ENCODE assay signal across 22 mouse cellular contexts in genomic region chr15:78880432-78880831, GRCm38 (mm10). TPM values are rescaled to one million over a fixed set of nuclear protein-coding genes. Genes with fewer than 3 reads are reported as not detected.
DNase-seq lines count a peak whose midpoint lies in the region; ATAC-seq lines count a peak whose summit lies in the region.
"Had no signal": no experiment of that assay in that cellular context is flagged by ENCODE, and none has a peak within 500 bp of the region (broad histone marks: within the 10 kb centered on the region; RNA-seq: fewer than 3 reads in every experiment).

No protein-coding gene starts in this region.

- no peak overlapping the region for H3K4me2 ChIP-seq in hindbrain, embryonic 13.5 days
- no peak overlapping the region for H3K4me2 ChIP-seq in hindbrain, embryonic 14.5 days (replicated peaks)
- no peak overlapping the region for H3K4me2 ChIP-seq in midbrain, embryonic 12.5 days (replicated peaks)
- no peak overlapping the region for H3K4me2 ChIP-seq in embryonic facial prominence, embryonic 13.5 days
- H3K4me2 ChIP-seq: lung, embryonic 14.5 days; midbrain, embryonic 11.5 days; stomach, embryonic 15.5 days had no signal

- H3K36me3 ChIP-seq in hindbrain, embryonic 13.5 days = peaks cover 57% of the 10 kb centered on the region
- H3K36me3 ChIP-seq in hindbrain, embryonic 14.5 days (replicated peaks; ENCODE audit: control insufficient read depth, insufficient read depth) = peaks cover 57% of the 10 kb centered on the region
- peaks cover 50% of the 10 kb centered on the region for H3K36me3 ChIP-seq in midbrain, embryonic 12.5 days
- H3K36me3 ChIP-seq in midbrain, embryonic 10.5 days = peaks cover 55% of the 10 kb centered on the region
- H3K36me3 ChIP-seq in embryonic facial prominence, embryonic 13.5 days = peaks cover 54% of the 10 kb centered on the region
- peaks cover 60% of the 10 kb centered on the region for H3K36me3 ChIP-seq in limb, embryonic 10.5 days

- H3K9ac ChIP-seq in hindbrain, embryonic 13.5 days = peak overlapping the region; percentile 60; the same call in 1 of the 2 replicates
- H3K9ac ChIP-seq in hindbrain, embryonic 14.5 days = no peak overlapping the region
- 0 out of 2 replicates have a peak overlapping the region, but pooled peaks have one; percentile 0 for H3K9ac ChIP-seq in midbrain, embryonic 12.5 days (replicated peaks)
- H3K9ac ChIP-seq in embryonic facial prominence, embryonic 13.5 days = peak overlapping the region; percentile 7; the same call in 1 of the 2 replicates
- H3K9ac ChIP-seq: lung, embryonic 14.5 days; stomach, embryonic 15.5 days had no signal

- H3K27ac ChIP-seq in hindbrain, embryonic 13.5 days = no peak overlapping the region
- H3K27ac ChIP-seq in hindbrain, embryonic 14.5 days = no peak overlapping the region
- no peak overlapping the region for H3K27ac ChIP-seq in midbrain, embryonic 12.5 days (replicated peaks)
- no peak overlapping the region for H3K27ac ChIP-seq in midbrain, embryonic 10.5 days (replicated peaks)
- H3K27ac ChIP-seq in embryonic facial prominence, embryonic 13.5 days = 0 out of 2 replicates have a peak overlapping the region, but pooled peaks have one; percentile 88
- H3K27ac ChIP-seq in limb, embryonic 10.5 days = peak overlapping the region; percentile 11
- H3K27ac ChIP-seq: heart, adult 2 months; stomach, embryonic 15.5 days had no signal

- WGBS in hindbrain, embryonic 13.5 days = 93% methylated on average over 8 of the region's 8 CpGs
- 95% methylated on average over 8 of the region's 8 CpGs for WGBS in hindbrain, embryonic 14.5 days
- WGBS in midbrain, embryonic 12.5 days = 96% methylated on average over 8 of the region's 8 CpGs
- 95% methylated on average over 8 of the region's 8 CpGs for WGBS in midbrain, embryonic 10.5 days
- 94% methylated on average over 8 of the region's 8 CpGs for WGBS in embryonic facial prominence, embryonic 13.5 days
- WGBS in limb, embryonic 10.5 days = 94% methylated on average over 8 of the region's 8 CpGs

- H3K4me3 ChIP-seq in hindbrain, embryonic 13.5 days = no peak overlapping the region
- H3K4me3 ChIP-seq in hindbrain, embryonic 14.5 days (replicated peaks; ENCODE audit: low read length) = no peak overlapping the region
- no peak overlapping the region for H3K4me3 ChIP-seq in midbrain, embryonic 12.5 days
- H3K4me3 ChIP-seq in midbrain, embryonic 10.5 days = no peak overlapping the region
- H3K4me3 ChIP-seq in embryonic facial prominence, embryonic 13.5 days = no peak overlapping the region
- no peak overlapping the region for H3K4me3 ChIP-seq in limb, embryonic 10.5 days
- H3K4me3 ChIP-seq: heart, adult 2 months; stomach, embryonic 15.5 days had no signal

- H3K9me3 ChIP-seq in hindbrain, embryonic 13.5 days = no peaks in the 10 kb centered on the region
- no peaks in the 10 kb centered on the region for H3K9me3 ChIP-seq in hindbrain, embryonic 14.5 days (ENCODE audit: control insufficient read depth, low read length)
- H3K9me3 ChIP-seq in midbrain, embryonic 12.5 days = no peaks in the 10 kb centered on the region
- no peaks in the 10 kb centered on the region for H3K9me3 ChIP-seq in midbrain, embryonic 10.5 days (replicated peaks)
- H3K9me3 ChIP-seq in embryonic facial prominence, embryonic 13.5 days = no peaks in the 10 kb centered on the region
- H3K9me3 ChIP-seq in limb, embryonic 10.5 days (replicated peaks) = no peaks in the 10 kb centered on the region
- H3K9me3 ChIP-seq: stomach, embryonic 15.5 days had no signal

- no peak for ATAC-seq in hindbrain, embryonic 13.5 days (ENCODE audit: low FRiP score)
- ATAC-seq in hindbrain, embryonic 14.5 days (ENCODE audit: low FRiP score) = no peak
- no peak for ATAC-seq in midbrain, embryonic 12.5 days (ENCODE audit: low FRiP score, low read depth)
- no peak for ATAC-seq in embryonic facial prominence, embryonic 13.5 days (ENCODE audit: insufficient number of reproducible peaks, insufficient read depth, low FRiP score, low TSS enrichment, low read depth)
- ATAC-seq: inflammation-experienced regulatory T-cells, adult 6 months had no signal

- peaks cover 30% of the 10 kb centered on the region for H3K4me1 ChIP-seq in hindbrain, embryonic 13.5 days (replicated peaks)
- H3K4me1 ChIP-seq in hindbrain, embryonic 14.5 days (replicated peaks; ENCODE audit: control insufficient read depth, insufficient read depth, low read length) = peaks cover 22% of the 10 kb centered on the region
- H3K4me1 ChIP-seq in midbrain, embryonic 12.5 days = peaks cover 25% of the 10 kb centered on the region
- H3K4me1 ChIP-seq in midbrain, embryonic 10.5 days = peaks cover 39% of the 10 kb centered on the region
- H3K4me1 ChIP-seq in embryonic facial prominence, embryonic 13.5 days = peaks cover 33% of the 10 kb centered on the region
- peaks cover 29% of the 10 kb centered on the region for H3K4me1 ChIP-seq in limb, embryonic 10.5 days

- no peak for DNase-seq in hindbrain, embryonic 14.5 days (ENCODE audit: low spot score)
- DNase-seq in midbrain, embryonic 10.5 days (ENCODE audit: low spot score) = no peak
- DNase-seq in limb, embryonic 10.5 days (ENCODE audit: low spot score) = no peak
- no peak for DNase-seq in ovary, postnatal 14 days (ENCODE audit: low spot score)
- no peak for DNase-seq in right cerebral cortex, adult 2 months (ENCODE audit: low spot score in 2 of 2)
- DNase-seq: adrenal gland, postnatal 25 days; cerebellum, adult 11 months; gastrocnemius, postnatal 10 days; heart, adult 2 months; lung, embryonic 14.5 days; lung, postnatal 4 days; right cerebral cortex, postnatal 25 days; thymus, postnatal 25 days had no signal

- no peaks in the 10 kb centered on the region for H3K27me3 ChIP-seq in hindbrain, embryonic 13.5 days
- no peaks in the 10 kb centered on the region for H3K27me3 ChIP-seq in hindbrain, embryonic 14.5 days (ENCODE audit: control insufficient read depth, insufficient read depth, low read length)
- no peaks in the 10 kb centered on the region for H3K27me3 ChIP-seq in midbrain, embryonic 12.5 days
- no peaks in the 10 kb centered on the region for H3K27me3 ChIP-seq in midbrain, embryonic 10.5 days (ENCODE audit: low read depth, poor library complexity, severe bottlenecking)
- H3K27me3 ChIP-seq in embryonic facial prominence, embryonic 13.5 days = no peaks in the 10 kb centered on the region
- no peaks in the 10 kb centered on the region for H3K27me3 ChIP-seq in limb, embryonic 10.5 days (ENCODE audit: low read depth, poor library complexity, severe bottlenecking)
- H3K27me3 ChIP-seq: stomach, embryonic 15.5 days had no signal

RNA-seq across cellular contexts. Expression of gene Gga1, which starts 3.4 kb away (rescaled TPM):
- polyA plus RNA-seq in hindbrain, embryonic 13.5 days (2015; fragmentation: Nextera tagmentation; extraction: Ambion mirVana) = 49.9 and 50.6 TPM in 2 replicates
- polyA plus RNA-seq in hindbrain, embryonic 14.5 days (2014; fragmentation: Nextera tagmentation; extraction: Ambion mirVana) = 40.1 and 43.0 TPM in 2 replicates
- polyA plus RNA-seq in midbrain, embryonic 12.5 days (2016; fragmentation: Nextera tagmentation; extraction: Ambion mirVana) = 50.9 and 52.7 TPM in 2 replicates
- polyA plus RNA-seq in midbrain, embryonic 10.5 days (2016; fragmentation: Nextera tagmentation; extraction: Ambion mirVana) = 47.1 and 52.8 TPM in 2 replicates
- polyA plus RNA-seq in embryonic facial prominence, embryonic 13.5 days (2015; fragmentation: Nextera tagmentation; extraction: Ambion mirVana) = 42.5 and 51.8 TPM in 2 replicates
- polyA plus RNA-seq in limb, embryonic 10.5 days (2016; fragmentation: Nextera tagmentation; extraction: Ambion mirVana) = 49.9 and 56.5 TPM in 2 replicates

RNA-seq across cellular contexts. Expression of gene Gm49510, which starts 19.0 kb away (rescaled TPM):
- polyA plus RNA-seq in hindbrain, embryonic 13.5 days (2015; fragmentation: Nextera tagmentation; extraction: Ambion mirVana) = not detected in 2 replicates
- polyA plus RNA-seq in hindbrain, embryonic 14.5 days (2014; fragmentation: Nextera tagmentation; extraction: Ambion mirVana) = 0.16 TPM in 1 of 2 replicates, not detected in the other
- 0.10 TPM in 1 of 2 replicates, not detected in the other for polyA plus RNA-seq in midbrain, embryonic 12.5 days (2016; fragmentation: Nextera tagmentation; extraction: Ambion mirVana)
- 0.12 TPM in 1 of 2 replicates, not detected in the other for polyA plus RNA-seq in midbrain, embryonic 10.5 days (2016; fragmentation: Nextera tagmentation; extraction: Ambion mirVana)
- 0.18 and 0.25 TPM in 2 replicates for polyA plus RNA-seq in embryonic facial prominence, embryonic 13.5 days (2015; fragmentation: Nextera tagmentation; extraction: Ambion mirVana)
- 0.13 and 0.51 TPM in 2 replicates for polyA plus RNA-seq in limb, embryonic 10.5 days (2016; fragmentation: Nextera tagmentation; extraction: Ambion mirVana)
- polyA plus RNA-seq: inflammation-experienced regulatory T-cells, adult 6 months; liver, adult 2 months had no signal

RNA-seq across cellular contexts. Expression of gene Sh3bp1, which starts 19.1 kb away (rescaled TPM):
- polyA plus RNA-seq in hindbrain, embryonic 13.5 days (2015; fragmentation: Nextera tagmentation; extraction: Ambion mirVana) = 3.8 and 4.5 TPM in 2 replicates
- 3.7 and 5.5 TPM in 2 replicates for polyA plus RNA-seq in hindbrain, embryonic 14.5 days (2014; fragmentation: Nextera tagmentation; extraction: Ambion mirVana)
- polyA plus RNA-seq in midbrain, embryonic 12.5 days (2016; fragmentation: Nextera tagmentation; extraction: Ambion mirVana) = 8.2 and 9.3 TPM in 2 replicates
- polyA plus RNA-seq in midbrain, embryonic 10.5 days (2016; fragmentation: Nextera tagmentation; extraction: Ambion mirVana) = 16.5 and 18.7 TPM in 2 replicates
- polyA plus RNA-seq in embryonic facial prominence, embryonic 13.5 days (2015; fragmentation: Nextera tagmentation; extraction: Ambion mirVana) = 53.3 and 54.4 TPM in 2 replicates
- 51.1 and 51.2 TPM in 2 replicates for polyA plus RNA-seq in limb, embryonic 10.5 days (2016; fragmentation: Nextera tagmentation; extraction: Ambion mirVana)

RNA-seq across cellular contexts. Expression of gene Lgals2, which starts 25.1 kb away (rescaled TPM):
- polyA plus RNA-seq in hindbrain, embryonic 13.5 days (2015; fragmentation: Nextera tagmentation; extraction: Ambion mirVana) = not detected in 2 replicates
- polyA plus RNA-seq in hindbrain, embryonic 14.5 days (2014; fragmentation: Nextera tagmentation; extraction: Ambion mirVana) = not detected in 2 replicates
- polyA plus RNA-seq in midbrain, embryonic 12.5 days (2016; fragmentation: Nextera tagmentation; extraction: Ambion mirVana) = 0.56 TPM in 1 of 2 replicates, not detected in the other
- not detected in 2 replicates for polyA plus RNA-seq in midbrain, embryonic 10.5 days (2016; fragmentation: Nextera tagmentation; extraction: Ambion mirVana)
- polyA plus RNA-seq in embryonic facial prominence, embryonic 13.5 days (2015; fragmentation: Nextera tagmentation; extraction: Ambion mirVana) = 1.3 TPM in 1 of 2 replicates, not detected in the other
- not detected in 2 replicates for polyA plus RNA-seq in limb, embryonic 10.5 days (2016; fragmentation: Nextera tagmentation; extraction: Ambion mirVana)
- polyA plus RNA-seq: forebrain, embryonic 11.5 days; inflammation-experienced regulatory T-cells, adult 6 months; midbrain, embryonic 11.5 days; neural tube, embryonic 14.5 days had no signal

RNA-seq across cellular contexts. Expression of gene Pdxp, which starts 33.3 kb away (rescaled TPM):
- polyA plus RNA-seq in hindbrain, embryonic 13.5 days (2015; fragmentation: Nextera tagmentation; extraction: Ambion mirVana) = 62.7 and 64.3 TPM in 2 replicates
- 105 and 121 TPM in 2 replicates for polyA plus RNA-seq in hindbrain, embryonic 14.5 days (2014; fragmentation: Nextera tagmentation; extraction: Ambion mirVana)
- polyA plus RNA-seq in midbrain, embryonic 12.5 days (2016; fragmentation: Nextera tagmentation; extraction: Ambion mirVana) = 46.3 and 53.7 TPM in 2 replicates
- polyA plus RNA-seq in midbrain, embryonic 10.5 days (2016; fragmentation: Nextera tagmentation; extraction: Ambion mirVana) = 27.3 and 29.8 TPM in 2 replicates
- 18.7 and 23.2 TPM in 2 replicates for polyA plus RNA-seq in embryonic facial prominence, embryonic 13.5 days (2015; fragmentation: Nextera tagmentation; extraction: Ambion mirVana)
- polyA plus RNA-seq in limb, embryonic 10.5 days (2016; fragmentation: Nextera tagmentation; extraction: Ambion mirVana) = 37.1 and 40.8 TPM in 2 replicates

Comparison
In these comparisons a context has a peak if more than half of its experiments do, and no peak if none do; other contexts are left out.
1. H3K27ac ChIP-seq: peak in embryonic facial prominence, embryonic 13.5 days (single experiment) and limb, embryonic 10.5 days (single experiment); none in hindbrain, embryonic 13.5 days (single experiment), hindbrain, embryonic 14.5 days (single experiment), midbrain, embryonic 12.5 days (single experiment) and midbrain, embryonic 10.5 days (single experiment).